ENCODE assay signal across 8 mouse cellular contexts in genomic region chr5:88674703-88675442, GRCm38 (mm10). TPM values are rescaled to one million over a fixed set of nuclear protein-coding genes. Genes with fewer than 3 reads are reported as not detected.
DNase-seq lines count a peak whose midpoint lies in the region; ATAC-seq lines count a peak whose summit lies in the region.

No protein-coding gene starts in this region.

- H3K4me1 ChIP-seq in forebrain, embryonic 14.5 days (ENCODE audit: control insufficient read depth, insufficient read depth, low read length) = peaks cover 10% of the 10 kb centered on the region
- peaks cover 19% of the 10 kb centered on the region for H3K4me1 ChIP-seq in hindbrain, embryonic 16.5 days (ENCODE audit: control insufficient read depth, insufficient read depth, low read depth, low read length)
- peaks cover 17% of the 10 kb centered on the region for H3K4me1 ChIP-seq in midbrain, embryonic 16.5 days (ENCODE audit: control insufficient read depth, insufficient read depth, low read length)

- 1% methylated on average over 41 of the region's 47 CpGs for WGBS in forebrain, embryonic 14.5 days
- under 1% methylated on average over 30 of the region's 47 CpGs for WGBS in hindbrain, embryonic 16.5 days
- under 1% methylated on average over 45 of the region's 47 CpGs for WGBS in midbrain, embryonic 16.5 days

- no peaks in the 10 kb centered on the region for H3K27me3 ChIP-seq in forebrain, embryonic 14.5 days (replicated peaks; ENCODE audit: control insufficient read depth, insufficient read depth, low read length)
- H3K27me3 ChIP-seq in hindbrain, embryonic 16.5 days (replicated peaks; ENCODE audit: control insufficient read depth, insufficient read depth, low read length) = no peaks in the 10 kb centered on the region
- no peaks in the 10 kb centered on the region for H3K27me3 ChIP-seq in midbrain, embryonic 16.5 days (ENCODE audit: control insufficient read depth, insufficient read depth, low read depth, low read length)

- peaks cover 27% of the 10 kb centered on the region for H3K36me3 ChIP-seq in forebrain, embryonic 14.5 days (ENCODE audit: control insufficient read depth, insufficient read depth, low read length)
- peaks cover 12% of the 10 kb centered on the region for H3K36me3 ChIP-seq in hindbrain, embryonic 16.5 days (ENCODE audit: control insufficient read depth, insufficient read depth, low read length)
- peaks cover 7% of the 10 kb centered on the region; the same call in 1 of the 2 replicates for H3K36me3 ChIP-seq in midbrain, embryonic 16.5 days (ENCODE audit: control insufficient read depth, insufficient read depth, low read length)

- H3K4me3 ChIP-seq in forebrain, embryonic 14.5 days (ENCODE audit: low read depth, low read length) = peak overlapping the region; percentile 89
- peak overlapping the region; percentile 97 for H3K4me3 ChIP-seq in hindbrain, embryonic 16.5 days (ENCODE audit: low read length)
- H3K4me3 ChIP-seq in midbrain, embryonic 16.5 days (ENCODE audit: low read depth, low read length) = peak overlapping the region; percentile 97

- peak; percentile 6 for DNase-seq in ovary, postnatal 14 days (ENCODE audit: low spot score)
- no peak for DNase-seq in ovary, postnatal 36 days (ENCODE audit: low spot score)
- peak; percentile 21 for DNase-seq in c-Kit-negative CD71-positive TER-119-positive erythroid progenitor cells, embryonic 14.5 days (ENCODE audit: low read depth, low spot score)
- peak; percentile 30 for DNase-seq in forebrain, embryonic 14.5 days (ENCODE audit: low spot score)
- peak; percentile 39 for DNase-seq in liver
- peak; percentile 44 for DNase-seq in thymus, postnatal 4 days

- H3K27ac ChIP-seq in forebrain, embryonic 14.5 days (ENCODE audit: low read depth, low read length) = peak overlapping the region; percentile 98
- peak overlapping the region; percentile 97 for H3K27ac ChIP-seq in hindbrain, embryonic 16.5 days (ENCODE audit: low read depth, low read length)
- peak overlapping the region; percentile 96 for H3K27ac ChIP-seq in midbrain, embryonic 16.5 days (ENCODE audit: low read length)

- no peaks in the 10 kb centered on the region for H3K9me3 ChIP-seq in forebrain, embryonic 14.5 days (replicated peaks; ENCODE audit: control insufficient read depth, low read length)
- H3K9me3 ChIP-seq in hindbrain, embryonic 16.5 days (ENCODE audit: control insufficient read depth, low read length) = no peaks in the 10 kb centered on the region
- no peaks in the 10 kb centered on the region for H3K9me3 ChIP-seq in midbrain, embryonic 16.5 days (replicated peaks; ENCODE audit: control insufficient read depth, low read length, poor library complexity, severe bottlenecking)

- peak overlapping the region; percentile 68 for H3K4me2 ChIP-seq in forebrain, embryonic 14.5 days (ENCODE audit: low read length)
- peak overlapping the region; percentile 90 for H3K4me2 ChIP-seq in hindbrain, embryonic 16.5 days (ENCODE audit: low read length)
- peak overlapping the region; percentile 84 for H3K4me2 ChIP-seq in midbrain, embryonic 16.5 days (ENCODE audit: low read length)

- ATAC-seq in forebrain, embryonic 14.5 days = peak; percentile 52
- peak; percentile 67; the same call in 1 of the 2 replicates for ATAC-seq in hindbrain, embryonic 16.5 days
- ATAC-seq in midbrain, embryonic 16.5 days = peak; percentile 65

- H3K9ac ChIP-seq in forebrain, embryonic 14.5 days (ENCODE audit: low read length) = peak overlapping the region; percentile 95
- H3K9ac ChIP-seq in hindbrain, embryonic 16.5 days (ENCODE audit: low read depth, low read length) = peak overlapping the region; percentile 99
- peak overlapping the region; percentile 97 for H3K9ac ChIP-seq in midbrain, embryonic 16.5 days (ENCODE audit: low read depth, low read length)

RNA-seq across cellular contexts. Expression of gene Grsf1, which starts 1.1 kb away (rescaled TPM):
- 74.5 and 79.5 TPM in 2 replicates for polyA plus RNA-seq in forebrain, embryonic 14.5 days (2014; fragmentation: Nextera tagmentation; extraction: Ambion mirVana)
- polyA plus RNA-seq in hindbrain, embryonic 16.5 days (2015; fragmentation: Nextera tagmentation; extraction: Ambion mirVana) = 39.4 and 54.5 TPM in 2 replicates
- 57.0 and 60.5 TPM in 2 replicates for polyA plus RNA-seq in midbrain, embryonic 16.5 days (2015; fragmentation: Nextera tagmentation; extraction: Ambion mirVana)

RNA-seq across cellular contexts. Expression of gene Mob1b, which starts 45.8 kb away (rescaled TPM):
- polyA plus RNA-seq in forebrain, embryonic 14.5 days (2014; fragmentation: Nextera tagmentation; extraction: Ambion mirVana) = 12.4 and 14.3 TPM in 2 replicates
- polyA plus RNA-seq in hindbrain, embryonic 16.5 days (2015; fragmentation: Nextera tagmentation; extraction: Ambion mirVana) = 7.5 and 9.4 TPM in 2 replicates
- polyA plus RNA-seq in midbrain, embryonic 16.5 days (2015; fragmentation: Nextera tagmentation; extraction: Ambion mirVana) = 9.1 and 9.8 TPM in 2 replicates
